Mouse (Mus musculus): Measurements from ENCODE around the gene Castor2.

DNA sequence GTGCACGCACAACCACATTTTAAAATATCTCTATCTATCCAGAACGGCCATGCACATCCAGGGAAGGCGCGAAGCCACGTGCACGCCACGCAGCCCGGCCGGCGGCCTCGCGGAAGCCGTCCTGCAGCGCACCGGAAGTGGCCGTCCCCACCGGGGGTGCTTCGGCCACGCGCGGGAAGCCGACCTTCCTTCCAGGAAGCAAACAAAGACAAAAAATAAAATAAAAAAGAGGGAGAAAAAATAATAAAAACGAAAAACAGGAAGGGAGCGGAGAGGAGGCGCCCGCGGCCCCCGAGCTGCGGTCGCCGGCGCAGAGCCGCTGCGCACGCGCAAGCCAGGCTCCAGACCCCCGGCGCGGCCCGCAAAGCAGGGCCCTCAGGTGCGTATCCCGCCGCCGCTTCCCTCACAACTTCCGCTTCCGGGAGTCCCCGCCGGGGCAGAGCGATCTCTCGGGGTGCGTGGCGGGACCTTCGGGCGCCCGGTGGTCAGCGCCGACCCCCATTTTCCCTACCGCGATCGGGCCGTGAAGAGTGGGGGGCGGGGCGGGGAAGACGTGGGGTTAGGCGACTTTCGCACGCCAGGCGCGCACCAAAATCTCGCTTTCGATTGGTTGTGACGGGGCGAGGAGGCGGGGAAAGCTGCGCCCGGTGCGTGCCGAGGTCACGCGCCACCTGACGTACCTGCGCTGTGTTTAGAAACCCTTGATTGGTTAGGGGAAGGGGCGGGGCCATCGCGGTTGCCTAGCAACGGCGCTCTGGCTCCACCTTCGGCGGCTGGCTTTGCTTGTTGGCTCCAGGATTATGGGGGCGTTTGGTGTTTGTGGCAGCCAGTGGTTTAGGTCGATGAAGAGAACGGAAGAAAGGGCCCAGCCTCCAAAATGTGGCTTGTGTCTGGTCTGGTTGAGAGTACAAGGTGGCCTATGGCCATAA, 84.6 kb downstream of the Castor2 start, which contains the start of gene Gtf2ird2:
- TF ChIP-seq POLR2A (IDR thresholded peaks at IDR 0.05; ENCODE audit: low read depth, low read length) (no peak), CTCF (conservative IDR thresholded peaks at IDR 0.05; ENCODE audit: insufficient read depth, insufficient read length, low read depth, low read length) (no peak)
